Mouse (Mus musculus): ENCODE results near the gene Il19. TPM values are rescaled to one million over a fixed set of nuclear protein-coding genes. Genes with fewer than 3 reads are reported as not detected.

The Il19 gene
- polyA plus RNA-seq, 1 experiment from 2014 or later, result not detected

GRCm38 (mm10) chr1:130892446-130892845 is 47.5 kb downstream of the Il19 start:
- no peak overlapping the region for H3K4me3 ChIP-seq (ENCODE audit: low read depth, low read length)
- no peak overlapping the region for H3K4me2 ChIP-seq (replicated peaks; ENCODE audit: low read depth)
- 43% methylated on average over 1 of the region's 1 CpGs for WGBS
- ATAC-seq (ENCODE audit: low FRiP score, low TSS enrichment), result peak; percentile 40; the same call in 1 of the 2 replicates
- no peak overlapping the region for H3K27ac ChIP-seq (replicated peaks)
- no peak for TF ChIP-seq EP300 (optimal IDR thresholded peaks at IDR 0.05)
- no peak for TF ChIP-seq CTCF (IDR thresholded peaks at IDR 0.05; ENCODE audit: low read depth)
- no peaks in the 10 kb centered on the region for H3K36me3 ChIP-seq (ENCODE audit: control insufficient read depth, insufficient read depth, low read length)
- no peaks in the 10 kb centered on the region for H3K9me3 ChIP-seq (ENCODE audit: control insufficient read depth, low read length)
- no peak for DNase-seq (ENCODE audit: low spot score)
- no peaks in the 10 kb centered on the region for H3K27me3 ChIP-seq (ENCODE audit: control insufficient read depth, insufficient read depth, low read length)
- no peaks in the 10 kb centered on the region for H3K4me1 ChIP-seq (replicated peaks; ENCODE audit: control insufficient read depth, insufficient read depth)
- H3K9ac ChIP-seq (ENCODE audit: low read length), result no peak overlapping the region

GRCm38 (mm10) chr1:130887354-130887753 is 52.6 kb downstream of the Il19 start, which contains the start of gene Il24:
TSS of gene Il24 (minus strand) at chr1:130887454.
- Histone ChIP-seq H3K36me3 (ENCODE audit: control insufficient read depth, insufficient read depth, low read length) (no peaks in the 10 kb centered on the region), H3K9ac (ENCODE audit: low read length) (no peak within 1 kb of the TSS), H3K27me3 (ENCODE audit: control insufficient read depth, insufficient read depth, low read length) (no peaks in the 10 kb centered on the region), H3K4me2 (replicated peaks; ENCODE audit: low read depth) (no peak within 1 kb of the TSS), H3K4me1 (replicated peaks; ENCODE audit: control insufficient read depth, insufficient read depth) (no peaks in the 10 kb centered on the region), H3K9me3 (ENCODE audit: control insufficient read depth, low read length) (no peaks in the 10 kb centered on the region), H3K27ac (replicated peaks) (no peak within 1 kb of the TSS), H3K4me3 (ENCODE audit: low read depth, low read length) (no peak within 1 kb of the TSS)
- no peak for ATAC-seq (ENCODE audit: low FRiP score, low TSS enrichment)
- TF ChIP-seq CTCF (IDR thresholded peaks at IDR 0.05; ENCODE audit: low read depth) (no peak), EP300 (optimal IDR thresholded peaks at IDR 0.05) (no peak)
- DNase-seq (ENCODE audit: low spot score), result no peak

GRCm38 (mm10) chr1:130883146-130883545 is 56.8 kb downstream of the Il19 start:
- Histone ChIP-seq H3K27me3 (ENCODE audit: control insufficient read depth, insufficient read depth, low read length) (peaks cover under 1% of the 10 kb centered on the region; the same call in 1 of the 2 replicates), H3K9me3 (ENCODE audit: control insufficient read depth, low read length) (no peaks in the 10 kb centered on the region), H3K9ac (ENCODE audit: low read length) (no peak overlapping the region), H3K27ac (replicated peaks) (no peak overlapping the region), H3K4me1 (replicated peaks; ENCODE audit: control insufficient read depth, insufficient read depth) (peaks cover 2% of the 10 kb centered on the region; the same call in 1 of the 2 replicates), H3K4me2 (replicated peaks; ENCODE audit: low read depth) (no peak overlapping the region), H3K36me3 (ENCODE audit: control insufficient read depth, insufficient read depth, low read length) (no peaks in the 10 kb centered on the region), H3K4me3 (ENCODE audit: low read depth, low read length) (no peak overlapping the region)
- 89% methylated on average over 4 of the region's 4 CpGs for WGBS
- TF ChIP-seq CTCF (IDR thresholded peaks at IDR 0.05; ENCODE audit: low read depth), result no peak
- no peak for TF ChIP-seq EP300 (optimal IDR thresholded peaks at IDR 0.05)
- DNase-seq (ENCODE audit: low spot score), result no peak
- ATAC-seq (ENCODE audit: low FRiP score, low TSS enrichment), result no peak

Other genes with a start within 250 kb of the Il19 start
- gene Gm29427, start 224.3 kb downstream of the Il19 start, polyA plus RNA-seq (2015; fragmentation: Nextera tagmentation; extraction: Ambion mirVana), result 0.07 TPM in 1 of 2 replicates, not detected in the other
- 24.2 and 25.2 TPM in 2 replicates for gene Yod1, start 222.8 kb downstream of the Il19 start, polyA plus RNA-seq (2015; fragmentation: Nextera tagmentation; extraction: Ambion mirVana)
- 4.6 and 4.8 TPM in 2 replicates for gene Pfkfb2, start 210.9 kb downstream of the Il19 start, polyA plus RNA-seq (2015; fragmentation: Nextera tagmentation; extraction: Ambion mirVana)
- 47.7 and 52.8 TPM in 2 replicates for gene AA986860, start 208.1 kb downstream of the Il19 start, polyA plus RNA-seq (2015; fragmentation: Nextera tagmentation; extraction: Ambion mirVana)
- gene Fcamr, start 139.2 kb downstream of the Il19 start, polyA plus RNA-seq (2015; fragmentation: Nextera tagmentation; extraction: Ambion mirVana), result 0.16 and 0.24 TPM in 2 replicates
- 0.22 and 0.46 TPM in 2 replicates for gene Pigr, start 113.4 kb downstream of the Il19 start, polyA plus RNA-seq (2015; fragmentation: Nextera tagmentation; extraction: Ambion mirVana)
- gene Fcmr, start 74.4 kb downstream of the Il19 start, polyA plus RNA-seq (2015; fragmentation: Nextera tagmentation; extraction: Ambion mirVana), result 0.08 TPM in 1 of 2 replicates, not detected in the other
- not detected in 2 replicates for gene Il24, start 52.7 kb downstream of the Il19 start, polyA plus RNA-seq (2015; fragmentation: Nextera tagmentation; extraction: Ambion mirVana)
- not detected in 2 replicates for gene Il20, start 28.7 kb downstream of the Il19 start, polyA plus RNA-seq (2015; fragmentation: Nextera tagmentation; extraction: Ambion mirVana)
- not detected in 2 replicates for gene Il10, start 79.7 kb upstream of the Il19 start, polyA plus RNA-seq (2015; fragmentation: Nextera tagmentation; extraction: Ambion mirVana)
- gene Mapkapk2, start 157.7 kb upstream of the Il19 start, polyA plus RNA-seq (2015; fragmentation: Nextera tagmentation; extraction: Ambion mirVana), result 34.6 and 35.4 TPM in 2 replicates
- 1.4 TPM in 2 replicates for gene Dyrk3, start 198.2 kb upstream of the Il19 start, polyA plus RNA-seq (2015; fragmentation: Nextera tagmentation; extraction: Ambion mirVana)
- gene Eif2d, start 213.1 kb upstream of the Il19 start, polyA plus RNA-seq (2015; fragmentation: Nextera tagmentation; extraction: Ambion mirVana), result 36.3 and 38.8 TPM in 2 replicates

All from stomach, postnatal 0 days (tissue).